8 mouse cellular contexts compared by ENCODE assay signal in the genomic region with DNA sequence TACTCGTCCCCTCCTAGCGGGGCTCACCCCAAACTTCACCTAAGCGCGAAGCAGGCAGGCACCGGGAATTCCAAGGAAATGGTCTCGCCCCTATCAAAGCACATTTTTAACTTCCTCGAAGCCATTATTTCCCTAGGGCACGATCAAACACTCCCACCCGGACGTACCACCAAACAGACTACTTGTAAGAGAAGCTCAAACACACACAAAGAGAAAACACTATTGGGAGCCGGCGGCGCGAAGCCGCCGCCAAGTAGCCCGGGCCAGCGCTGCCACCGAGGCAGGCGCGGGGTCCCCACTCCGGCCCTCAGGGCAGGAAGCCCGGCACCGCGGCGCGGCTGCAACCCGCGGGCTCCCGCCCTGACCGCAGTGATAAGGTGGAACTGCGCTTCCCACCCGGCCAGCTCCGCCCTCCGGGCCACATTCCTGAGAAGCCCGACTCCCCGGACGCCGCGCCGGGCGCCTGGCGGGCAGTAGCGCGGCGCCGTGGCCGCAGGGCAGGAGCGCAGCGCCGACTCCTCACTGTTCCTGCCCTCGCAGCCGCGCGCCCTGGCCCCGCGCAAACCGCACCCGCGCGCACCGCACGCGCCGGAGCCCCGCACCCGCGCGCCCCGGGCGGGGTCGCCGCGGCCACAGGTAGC. TPM values are rescaled to one million over a fixed set of nuclear protein-coding genes. Genes with fewer than 3 reads are reported as not detected.
A peak's percentile ranks its signal among the peaks of the same experiment; 100 is the strongest.
DNase-seq lines count a peak whose midpoint lies in the region; ATAC-seq and TF ChIP-seq lines count a peak whose summit lies in the region.

No protein-coding gene starts in this region.

- in situ Hi-C loops in Patski (cut with MboI; ENCODE audit: low pct_unique_long_range_greater_than_20kb): loop anchor here (10.0 kb wide), 2 partner anchors 52 to 88 kb away; no protein-coding TSS in a partner anchor

- CTCF ChIA-PET in Patski (lab: Charles Lee): interaction anchor here (1.0 to 1.3 kb wide), 2 partner anchors 10 to 50 kb away, joined by 3 to 5 read pairs; no protein-coding TSS in a partner anchor

- peak overlapping the region; percentile 92 for H3K27ac ChIP-seq in forebrain, embryonic 15.5 days (replicated peaks)
- peak overlapping the region; percentile 93 for H3K27ac ChIP-seq in hindbrain, embryonic 10.5 days
- peak overlapping the region; percentile 95 for H3K27ac ChIP-seq in limb, embryonic 12.5 days
- H3K27ac ChIP-seq in midbrain, embryonic 13.5 days: peak overlapping the region; percentile 93

- DNase-seq in Patski (ENCODE audit: low read depth, low spot score): no peak
- peak; percentile 75 for DNase-seq in hindbrain, embryonic 10.5 days (ENCODE audit: low spot score)
- DNase-seq in spleen, postnatal 14 days (ENCODE audit: low spot score in 2 of 2): peak; percentile 14 to 15

- peak; percentile 43 for TF ChIP-seq CTCF in Patski (IDR thresholded peaks at IDR 0.05)

- peak; percentile 91 for ATAC-seq in Patski
- peak; percentile 68 for ATAC-seq in cerebellum, adult (ENCODE audit: insufficient number of reproducible peaks, low FRiP score, low TSS enrichment)
- ATAC-seq in forebrain, embryonic 15.5 days (replicated peaks): peak; percentile 65
- peak; percentile 60 for ATAC-seq in limb, embryonic 12.5 days (ENCODE audit: insufficient number of reproducible peaks, insufficient read depth, low FRiP score, low TSS enrichment, low read depth)
- peak; percentile 78 for ATAC-seq in midbrain, embryonic 13.5 days
- ATAC-seq in erythroid progenitor cell, adult 5-6 weeks (replicated peaks; ENCODE audit: low FRiP score, poor library complexity, severe bottlenecking): no peak

- H3K4me2 ChIP-seq in forebrain, embryonic 15.5 days (replicated peaks): peak overlapping the region; percentile 90
- peak overlapping the region; percentile 81 for H3K4me2 ChIP-seq in limb, embryonic 12.5 days
- peak overlapping the region; percentile 82 for H3K4me2 ChIP-seq in midbrain, embryonic 13.5 days (replicated peaks)

- no peaks in the 10 kb centered on the region for H3K9me3 ChIP-seq in forebrain, embryonic 15.5 days
- H3K9me3 ChIP-seq in hindbrain, embryonic 10.5 days: no peaks in the 10 kb centered on the region
- no peaks in the 10 kb centered on the region for H3K9me3 ChIP-seq in limb, embryonic 12.5 days
- no peaks in the 10 kb centered on the region for H3K9me3 ChIP-seq in midbrain, embryonic 13.5 days

- H3K4me3 ChIP-seq in forebrain, embryonic 15.5 days: peak overlapping the region; percentile 95
- H3K4me3 ChIP-seq in hindbrain, embryonic 10.5 days: peak overlapping the region; percentile 83
- peak overlapping the region; percentile 88 for H3K4me3 ChIP-seq in limb, embryonic 12.5 days (replicated peaks)
- peak overlapping the region; percentile 86 for H3K4me3 ChIP-seq in midbrain, embryonic 13.5 days (replicated peaks)

- under 1% methylated on average over 74 of the region's 74 CpGs for WGBS in forebrain, embryonic 15.5 days
- WGBS in hindbrain, embryonic 10.5 days: under 1% methylated on average over 74 of the region's 74 CpGs
- WGBS in limb, embryonic 12.5 days: 0% methylated on average over 54 of the region's 74 CpGs
- under 1% methylated on average over 74 of the region's 74 CpGs for WGBS in midbrain, embryonic 13.5 days

- H3K36me3 ChIP-seq in forebrain, embryonic 15.5 days: no peaks in the 10 kb centered on the region
- 0 out of 2 replicates have a peak, but pooled peaks cover 3% of the 10 kb centered on the region for H3K36me3 ChIP-seq in hindbrain, embryonic 10.5 days
- no peaks in the 10 kb centered on the region for H3K36me3 ChIP-seq in limb, embryonic 12.5 days
- H3K36me3 ChIP-seq in midbrain, embryonic 13.5 days: no peaks in the 10 kb centered on the region

- POLR2A ChIA-PET in Patski (lab: Charles Lee): interaction anchor here (0.7 to 1.2 kb wide), 5 partner anchors 11 to 88 kb away, joined by 3 to 7 read pairs (median 4); no protein-coding TSS in a partner anchor

- peaks cover 16% of the 10 kb centered on the region for H3K4me1 ChIP-seq in forebrain, embryonic 15.5 days
- peaks cover 30% of the 10 kb centered on the region for H3K4me1 ChIP-seq in hindbrain, embryonic 10.5 days (replicated peaks)
- peaks cover 17% of the 10 kb centered on the region for H3K4me1 ChIP-seq in limb, embryonic 12.5 days (replicated peaks)
- peaks cover 20% of the 10 kb centered on the region for H3K4me1 ChIP-seq in midbrain, embryonic 13.5 days (replicated peaks)

- H3K27me3 ChIP-seq in Patski: no peaks in the 10 kb centered on the region
- no peaks in the 10 kb centered on the region for H3K27me3 ChIP-seq in forebrain, embryonic 15.5 days
- H3K27me3 ChIP-seq in hindbrain, embryonic 10.5 days (ENCODE audit: insufficient read depth, poor library complexity, severe bottlenecking): peaks cover 12% of the 10 kb centered on the region; the same call in 1 of the 2 replicates
- no peaks in the 10 kb centered on the region; the same call in 1 of the 2 replicates for H3K27me3 ChIP-seq in limb, embryonic 12.5 days
- peaks cover 10% of the 10 kb centered on the region; the same call in 1 of the 2 replicates for H3K27me3 ChIP-seq in midbrain, embryonic 13.5 days

- peak overlapping the region; percentile 77 for H3K9ac ChIP-seq in forebrain, embryonic 15.5 days (replicated peaks)
- H3K9ac ChIP-seq in limb, embryonic 12.5 days (replicated peaks): peak overlapping the region; percentile 90
- peak overlapping the region; percentile 86 for H3K9ac ChIP-seq in midbrain, embryonic 13.5 days (replicated peaks)

RNA-seq across cellular contexts. Expression of a gene that starts 0.8 kb away (rescaled TPM):
- 145 TPM for polyA plus RNA-seq in Patski (2021)
- polyA plus RNA-seq in forebrain, embryonic 15.5 days (2015; fragmentation: Nextera tagmentation; extraction: Ambion mirVana): 23.1 and 23.7 TPM in 2 replicates
- 21.0 and 27.3 TPM in 2 replicates for polyA plus RNA-seq in hindbrain, embryonic 10.5 days (2016; fragmentation: Nextera tagmentation; extraction: Ambion mirVana)
- 23.4 and 26.4 TPM in 2 replicates for polyA plus RNA-seq in limb, embryonic 12.5 days (2016; fragmentation: Nextera tagmentation; extraction: Ambion mirVana)
- polyA plus RNA-seq in midbrain, embryonic 13.5 days (2015; fragmentation: Nextera tagmentation; extraction: Ambion mirVana): 18.6 and 21.6 TPM in 2 replicates
- 1.7 and 6.1 TPM in 2 replicates for total RNA-seq in erythroid progenitor cell, adult 5-6 weeks (2015; ENCODE audit: low replicate concordance)
- 0.98 and 1.2 TPM in 2 replicates for total RNA-seq in erythroid progenitor cell, adult 5-6 weeks (2017; ENCODE audit: low replicate concordance)
